Mouse (Mus musculus): ENCODE measurements around the gene Slc41a2. TPM values are rescaled to one million over a fixed set of nuclear protein-coding genes. Genes with fewer than 3 reads are reported as not detected.

The Slc41a2 gene
- 2.0 and 2.3 TPM in 2 replicates for polyA plus RNA-seq (2012; rRNA removed)
- polyA plus RNA-seq (2014; fragmentation: Nextera tagmentation; extraction: Ambion mirVana): 1.7 and 1.9 TPM in 2 replicates

DNA sequence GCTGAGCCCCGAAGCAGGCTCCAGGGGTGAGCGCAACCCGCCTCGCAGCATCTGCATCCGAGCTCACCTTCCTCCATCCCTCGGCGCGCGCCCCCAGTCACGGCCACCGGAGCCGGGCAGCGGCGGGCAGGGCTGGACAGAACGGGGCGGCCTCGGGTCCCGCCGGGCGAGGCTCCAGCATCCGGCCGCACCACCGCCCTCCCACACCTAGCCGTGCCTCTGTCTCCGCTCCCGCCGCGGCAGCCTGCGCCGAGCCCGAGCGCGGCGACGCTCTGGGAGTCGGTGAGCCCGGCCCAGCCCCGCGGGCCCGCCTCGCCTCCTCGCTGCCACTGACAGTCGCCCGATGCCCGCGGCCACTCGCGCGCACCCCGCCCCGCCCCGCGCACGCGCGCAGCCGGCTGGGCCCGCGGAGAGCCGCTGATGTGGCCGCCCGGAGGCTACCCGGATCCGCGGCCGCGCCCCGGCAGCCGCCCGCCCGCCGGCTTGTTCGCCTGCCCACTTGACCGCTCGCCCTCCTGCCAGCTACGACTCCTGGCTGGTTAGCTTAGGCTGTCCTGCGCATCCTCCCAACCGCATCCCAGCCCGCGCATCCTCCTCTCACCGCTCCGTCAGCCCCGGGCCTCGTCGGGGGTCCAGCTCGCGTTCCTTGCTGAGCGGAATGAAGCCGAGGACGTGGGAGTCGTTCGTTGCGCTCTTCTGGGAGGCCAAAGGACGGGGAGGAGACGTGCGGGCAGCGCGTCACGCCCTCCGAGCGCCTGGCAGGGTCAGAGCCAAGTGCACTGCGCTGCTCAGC is at the start of gene Slc41a2:
Gene Slc41a2, minus strand, starts transcription at position 724 of the 793 bp plus-strand sequence.
- H3K27ac ChIP-seq (replicated peaks; ENCODE audit: low read depth, low read length): peak within 1 kb of the TSS; percentile 8; the same call in 1 of the 2 replicates
- H3K4me1 ChIP-seq (ENCODE audit: control insufficient read depth, insufficient read depth, low read length): no peaks in the 10 kb centered on the region
- H3K27me3 ChIP-seq (ENCODE audit: control insufficient read depth, insufficient read depth, low read length): peaks cover 35% of the 10 kb centered on the region
- H3K4me2 ChIP-seq (replicated peaks; ENCODE audit: low read depth, low read length, severe bottlenecking): peak within 1 kb of the TSS; percentile 95
- DNase-seq (ENCODE audit: low spot score) (peak; percentile 20), ATAC-seq (ENCODE audit: low FRiP score, low read depth) (peak; percentile 64)
- TF ChIP-seq POLR2A (IDR thresholded peaks at IDR 0.05; ENCODE audit: borderline replicate concordance, extremely low read depth, insufficient read depth, insufficient read length): 0 out of 2 replicates have a peak, but pooled peaks have one; percentile 39
- H3K9ac ChIP-seq (ENCODE audit: low read depth, low read length, severe bottlenecking): peak within 1 kb of the TSS; percentile 71
- H3K9me3 ChIP-seq (ENCODE audit: control insufficient read depth, low read length): no peaks in the 10 kb centered on the region
- 4% methylated on average over 64 of the region's 102 CpGs for WGBS
- H3K36me3 ChIP-seq (ENCODE audit: control insufficient read depth, insufficient read depth, low read length): no peaks in the 10 kb centered on the region
- peak within 1 kb of the TSS; percentile 67 for H3K4me3 ChIP-seq (replicated peaks; ENCODE audit: low read length)

DNA sequence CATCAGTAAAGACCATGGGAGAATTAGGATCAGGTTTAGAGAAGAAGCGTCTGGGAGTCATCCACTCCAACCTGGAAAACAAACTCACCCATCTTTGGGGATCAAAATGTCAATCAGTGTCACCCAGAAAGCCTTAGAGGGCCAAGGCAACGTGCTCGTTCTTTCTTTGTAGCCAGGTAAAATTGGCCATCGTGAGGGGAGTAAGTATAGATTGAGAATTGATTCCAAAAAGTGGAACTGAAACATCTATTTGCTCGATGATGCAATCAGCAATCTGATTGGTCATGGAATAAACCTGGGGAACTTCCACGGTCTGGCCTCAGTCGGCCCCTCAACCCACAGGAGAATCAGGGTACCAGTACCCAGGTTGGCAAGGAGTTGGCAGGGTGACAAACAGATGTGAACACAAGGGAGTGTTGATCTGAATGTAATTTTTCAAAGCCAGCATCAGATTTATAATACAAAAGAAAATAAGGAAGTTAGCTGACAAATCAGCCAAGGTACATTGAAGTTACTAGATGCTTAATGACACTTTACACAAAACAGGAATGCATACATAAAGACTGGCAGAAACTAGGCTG is 47.7 kb upstream of the Slc41a2 start:
- WGBS: 95% methylated on average over 7 of the region's 7 CpGs
- no peak for TF ChIP-seq POLR2A (IDR thresholded peaks at IDR 0.05; ENCODE audit: borderline replicate concordance, extremely low read depth, insufficient read depth, insufficient read length)
- 0 out of 2 replicates have a peak, but pooled peaks cover 3% of the 10 kb centered on the region for H3K36me3 ChIP-seq (ENCODE audit: control insufficient read depth, insufficient read depth, low read length)
- no peak for DNase-seq (ENCODE audit: low spot score)
- no peak overlapping the region for H3K4me2 ChIP-seq (replicated peaks; ENCODE audit: low read depth, low read length, severe bottlenecking)
- no peak for ATAC-seq (ENCODE audit: low FRiP score, low read depth)
- H3K4me1 ChIP-seq (ENCODE audit: control insufficient read depth, insufficient read depth, low read length): no peaks in the 10 kb centered on the region
- no peak overlapping the region for H3K27ac ChIP-seq (replicated peaks; ENCODE audit: low read depth, low read length)
- no peaks in the 10 kb centered on the region for H3K9me3 ChIP-seq (ENCODE audit: control insufficient read depth, low read length)
- no peaks in the 10 kb centered on the region for H3K27me3 ChIP-seq (ENCODE audit: control insufficient read depth, insufficient read depth, low read length)
- H3K4me3 ChIP-seq (replicated peaks; ENCODE audit: low read length): no peak overlapping the region
- H3K9ac ChIP-seq (ENCODE audit: low read depth, low read length, severe bottlenecking): no peak overlapping the region

DNA sequence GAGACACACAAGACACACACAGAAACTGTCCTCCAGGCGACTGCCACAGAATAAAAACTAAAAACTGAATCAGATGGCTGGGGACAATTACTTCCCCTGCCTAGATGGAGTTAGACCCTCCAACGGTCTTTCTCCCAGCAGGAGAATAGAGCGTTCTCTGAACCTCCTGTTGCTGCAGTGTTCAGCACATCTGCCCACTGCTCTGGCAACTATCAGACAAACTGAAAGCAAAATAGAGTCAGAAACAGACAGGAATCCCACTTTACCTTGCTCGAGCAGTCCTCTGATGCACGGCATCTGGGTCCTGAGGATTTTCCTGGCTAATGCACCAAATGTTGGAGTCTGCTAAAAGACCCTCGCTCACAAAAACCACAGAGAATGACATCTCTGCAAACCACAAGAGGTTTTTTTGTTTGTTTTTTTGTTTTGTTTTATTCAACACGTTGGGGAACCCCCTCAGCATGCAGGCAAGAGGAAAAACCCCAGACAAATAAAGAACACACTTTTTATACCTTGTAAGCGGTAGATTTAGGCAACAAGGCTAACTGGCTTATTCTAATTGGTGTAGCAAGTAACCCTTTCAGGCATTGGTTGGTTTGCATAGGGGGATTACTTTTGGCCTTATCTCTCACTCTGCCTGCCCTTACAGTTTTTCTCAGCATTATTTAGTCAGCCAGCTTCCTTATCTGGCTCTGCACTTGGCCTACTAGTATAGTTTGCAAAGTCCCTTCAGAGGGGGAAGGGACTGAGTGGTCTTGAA is 47.0 kb upstream of the Slc41a2 start:
- Histone ChIP-seq H3K4me1 (ENCODE audit: control insufficient read depth, insufficient read depth, low read length) (no peaks in the 10 kb centered on the region), H3K36me3 (ENCODE audit: control insufficient read depth, insufficient read depth, low read length) (0 out of 2 replicates have a peak, but pooled peaks cover 3% of the 10 kb centered on the region), H3K4me2 (replicated peaks; ENCODE audit: low read depth, low read length, severe bottlenecking) (no peak overlapping the region), H3K27me3 (ENCODE audit: control insufficient read depth, insufficient read depth, low read length) (no peaks in the 10 kb centered on the region), H3K9ac (ENCODE audit: low read depth, low read length, severe bottlenecking) (no peak overlapping the region), H3K27ac (replicated peaks; ENCODE audit: low read depth, low read length) (no peak overlapping the region), H3K4me3 (replicated peaks; ENCODE audit: low read length) (no peak overlapping the region), H3K9me3 (ENCODE audit: control insufficient read depth, low read length) (no peaks in the 10 kb centered on the region)
- DNase-seq (ENCODE audit: low spot score) (no peak), ATAC-seq (ENCODE audit: low FRiP score, low read depth) (no peak)
- TF ChIP-seq POLR2A (IDR thresholded peaks at IDR 0.05; ENCODE audit: borderline replicate concordance, extremely low read depth, insufficient read depth, insufficient read length): no peak
- 86% methylated on average over 8 of the region's 8 CpGs for WGBS

DNA sequence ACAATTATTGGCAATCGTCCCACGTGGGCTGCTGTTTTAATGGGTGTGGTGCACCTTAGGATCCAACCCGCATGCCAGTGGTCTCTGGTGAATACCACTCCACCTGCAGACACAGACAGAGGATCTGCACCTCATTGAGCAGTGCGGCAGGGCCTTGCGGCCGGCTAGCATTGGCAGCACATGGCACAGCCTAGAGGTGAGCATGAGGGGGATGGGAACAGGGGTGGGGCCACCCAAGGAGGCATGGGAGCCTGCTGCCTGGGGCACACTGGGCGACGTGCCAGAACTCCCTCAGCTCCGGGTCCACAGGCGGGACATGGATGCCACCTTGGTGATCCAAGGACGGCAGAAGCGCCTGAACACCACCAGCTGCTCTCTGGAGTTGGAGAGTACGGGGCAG is 46.2 kb upstream of the Slc41a2 start:
- Histone ChIP-seq H3K27me3 (ENCODE audit: control insufficient read depth, insufficient read depth, low read length) (no peaks in the 10 kb centered on the region), H3K9me3 (ENCODE audit: control insufficient read depth, low read length) (no peaks in the 10 kb centered on the region), H3K9ac (ENCODE audit: low read depth, low read length, severe bottlenecking) (no peak overlapping the region), H3K4me2 (replicated peaks; ENCODE audit: low read depth, low read length, severe bottlenecking) (no peak overlapping the region), H3K4me3 (replicated peaks; ENCODE audit: low read length) (no peak overlapping the region), H3K27ac (replicated peaks; ENCODE audit: low read depth, low read length) (no peak overlapping the region), H3K36me3 (ENCODE audit: control insufficient read depth, insufficient read depth, low read length) (0 out of 2 replicates have a peak, but pooled peaks cover 3% of the 10 kb centered on the region), H3K4me1 (ENCODE audit: control insufficient read depth, insufficient read depth, low read length) (no peaks in the 10 kb centered on the region)
- no peak for DNase-seq (ENCODE audit: low spot score)
- ATAC-seq (ENCODE audit: low FRiP score, low read depth): no peak
- TF ChIP-seq POLR2A (IDR thresholded peaks at IDR 0.05; ENCODE audit: borderline replicate concordance, extremely low read depth, insufficient read depth, insufficient read length): no peak
- 80% methylated on average over 13 of the region's 13 CpGs for WGBS

DNA sequence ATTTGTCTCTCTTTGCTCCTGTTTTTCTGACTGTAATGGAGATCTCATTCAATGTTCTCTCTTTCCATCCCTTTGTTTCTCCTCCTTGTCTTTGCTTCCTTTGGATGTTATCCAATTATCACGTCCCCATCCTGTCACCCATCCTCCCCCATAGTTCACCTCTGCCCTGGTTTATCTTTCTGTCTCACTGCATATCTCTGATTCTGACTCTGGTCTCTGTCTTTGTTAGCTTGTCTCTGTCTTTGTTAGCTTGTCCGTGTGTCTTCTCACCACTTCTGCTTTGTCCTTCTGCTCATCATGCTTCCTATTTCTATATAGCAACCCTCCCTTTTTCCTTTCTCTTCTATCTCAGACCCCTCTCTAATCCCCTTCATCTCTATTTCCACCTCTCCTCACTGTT is 45.3 kb upstream of the Slc41a2 start:
- Histone ChIP-seq H3K4me1 (ENCODE audit: control insufficient read depth, insufficient read depth, low read length) (no peaks in the 10 kb centered on the region), H3K27me3 (ENCODE audit: control insufficient read depth, insufficient read depth, low read length) (no peaks in the 10 kb centered on the region), H3K36me3 (ENCODE audit: control insufficient read depth, insufficient read depth, low read length) (0 out of 2 replicates have a peak, but pooled peaks cover 3% of the 10 kb centered on the region), H3K9ac (ENCODE audit: low read depth, low read length, severe bottlenecking) (no peak overlapping the region), H3K4me2 (replicated peaks; ENCODE audit: low read depth, low read length, severe bottlenecking) (no peak overlapping the region), H3K27ac (replicated peaks; ENCODE audit: low read depth, low read length) (no peak overlapping the region), H3K4me3 (replicated peaks; ENCODE audit: low read length) (no peak overlapping the region), H3K9me3 (ENCODE audit: control insufficient read depth, low read length) (no peaks in the 10 kb centered on the region)
- 82% methylated on average over 2 of the region's 2 CpGs for WGBS
- ATAC-seq (ENCODE audit: low FRiP score, low read depth): no peak
- no peak for TF ChIP-seq POLR2A (IDR thresholded peaks at IDR 0.05; ENCODE audit: borderline replicate concordance, extremely low read depth, insufficient read depth, insufficient read length)
- DNase-seq (ENCODE audit: low spot score): no peak
